Mouse (Mus musculus): Measurements from ENCODE around the gene Gucy1a1.
"Not testable (repeated sequence)": the region's sequence is repeated elsewhere in the genome, so short reads cannot be mapped to it uniquely, and the experiment has no call there.

Gucy1a1 gene

GRCm38 (mm10) chr3:82145126-82145901 is at the start of gene Gucy1a1:
Gene Gucy1a1 (minus strand): TSS chr3:82145789.
- DNase-seq (ENCODE audit: extremely low spot score, low read depth, low spot score) = no peak

- no peak for DNase-seq (ENCODE audit: extremely low spot score, low read depth, low spot score)
Observed at GRCm38 (mm10) chr3:82191559-82192245, 46.1 kb upstream of the Gucy1a1 start.

GRCm38 (mm10) chr3:82185626-82186025 is 40.0 kb upstream of the Gucy1a1 start:
- DNase-seq (ENCODE audit: extremely low spot score, low read depth, low spot score) = no peak

GRCm38 (mm10) chr3:82181500-82181899 is 35.9 kb upstream of the Gucy1a1 start:
- DNase-seq (ENCODE audit: extremely low spot score, low read depth, low spot score) = no peak

GRCm38 (mm10) chr3:82180253-82180652 is 34.7 kb upstream of the Gucy1a1 start:
- no peak for DNase-seq (ENCODE audit: extremely low spot score, low read depth, low spot score)

- no peak for DNase-seq (ENCODE audit: extremely low spot score, low read depth, low spot score)
Observed at GRCm38 (mm10) chr3:82175501-82175900, 29.9 kb upstream of the Gucy1a1 start.

GRCm38 (mm10) chr3:82167064-82167463 is 21.5 kb upstream of the Gucy1a1 start:
- no peak for DNase-seq (ENCODE audit: extremely low spot score, low read depth, low spot score)

GRCm38 (mm10) chr3:82165937-82166336 is 20.3 kb upstream of the Gucy1a1 start:
- DNase-seq (ENCODE audit: extremely low spot score, low read depth, low spot score) = no peak

- not testable (repeated sequence) for DNase-seq (ENCODE audit: extremely low spot score, low read depth, low spot score)
Observed at GRCm38 (mm10) chr3:82162992-82163391, 17.4 kb upstream of the Gucy1a1 start.

GRCm38 (mm10) chr3:82145978-82146377 is 389 bp upstream of the Gucy1a1 start:
- DNase-seq (ENCODE audit: extremely low spot score, low read depth, low spot score) = no peak

- DNase-seq (ENCODE audit: extremely low spot score, low read depth, low spot score) = no peak
Observed at GRCm38 (mm10) chr3:82144725-82145125, 864 bp downstream of the Gucy1a1 start.

- no peak for DNase-seq (ENCODE audit: extremely low spot score, low read depth, low spot score)
Observed at GRCm38 (mm10) chr3:82140781-82141180, 4.8 kb downstream of the Gucy1a1 start.

- no peak for DNase-seq (ENCODE audit: extremely low spot score, low read depth, low spot score)
Observed at GRCm38 (mm10) chr3:82138002-82138667, 7.5 kb downstream of the Gucy1a1 start.

GRCm38 (mm10) chr3:82135483-82135882 is 10.1 kb downstream of the Gucy1a1 start:
- DNase-seq (ENCODE audit: extremely low spot score, low read depth, low spot score) = no peak

- DNase-seq (ENCODE audit: extremely low spot score, low read depth, low spot score) = no peak
Observed at GRCm38 (mm10) chr3:82129258-82129657, 16.3 kb downstream of the Gucy1a1 start.

- no peak for DNase-seq (ENCODE audit: extremely low spot score, low read depth, low spot score)
Observed at GRCm38 (mm10) chr3:82124567-82124966, 21.0 kb downstream of the Gucy1a1 start.

GRCm38 (mm10) chr3:82118916-82119315 is 26.7 kb downstream of the Gucy1a1 start:
- DNase-seq (ENCODE audit: extremely low spot score, low read depth, low spot score) = no peak

GRCm38 (mm10) chr3:82112439-82112838 is 33.1 kb downstream of the Gucy1a1 start:
- no peak for DNase-seq (ENCODE audit: extremely low spot score, low read depth, low spot score)

GRCm38 (mm10) chr3:82111986-82112385 is 33.6 kb downstream of the Gucy1a1 start:
- no peak for DNase-seq (ENCODE audit: extremely low spot score, low read depth, low spot score)

GRCm38 (mm10) chr3:82108951-82109350 is 36.6 kb downstream of the Gucy1a1 start:
- no peak for DNase-seq (ENCODE audit: extremely low spot score, low read depth, low spot score)

- DNase-seq (ENCODE audit: extremely low spot score, low read depth, low spot score) = no peak
Observed at GRCm38 (mm10) chr3:82104229-82104628, 41.4 kb downstream of the Gucy1a1 start.

- no peak for DNase-seq (ENCODE audit: extremely low spot score, low read depth, low spot score)
Observed at GRCm38 (mm10) chr3:82099127-82099526, 46.5 kb downstream of the Gucy1a1 start.
